Comparison of ENCODE assay signal across 28 mouse cellular contexts in genomic region chr11:64156640-64157039, GRCm38 (mm10).
DNase-seq lines count a peak whose midpoint lies in the region; ATAC-seq and TF ChIP-seq lines count a peak whose summit lies in the region.
"Had no signal": no experiment of that assay in that cellular context is flagged by ENCODE, and none has a peak within 500 bp of the region (broad histone marks: within the 10 kb centered on the region; RNA-seq: fewer than 3 reads in every experiment).

No protein-coding gene starts in this region.

- WGBS in forebrain, embryonic 16.5 days = 41% methylated on average over 7 of the region's 7 CpGs
- 50% methylated on average over 7 of the region's 7 CpGs for WGBS in forebrain, embryonic 15.5 days
- 72% methylated on average over 7 of the region's 7 CpGs for WGBS in kidney, adult 2 months
- 57% methylated on average over 7 of the region's 7 CpGs for WGBS in neural tube, embryonic 13.5 days
- 44% methylated on average over 7 of the region's 7 CpGs for WGBS in neural tube, embryonic 15.5 days

- H3K4me1 ChIP-seq in forebrain, embryonic 16.5 days (replicated peaks; ENCODE audit: control insufficient read depth, insufficient read depth, low read length) = no peaks in the 10 kb centered on the region
- no peaks in the 10 kb centered on the region for H3K4me1 ChIP-seq in forebrain, embryonic 15.5 days
- no peaks in the 10 kb centered on the region for H3K4me1 ChIP-seq in kidney, adult 2 months (ENCODE audit: control insufficient read depth, insufficient read depth, low read length)
- peaks cover 8% of the 10 kb centered on the region; the same call in 1 of the 2 replicates for H3K4me1 ChIP-seq in neural tube, embryonic 13.5 days (replicated peaks)
- no peaks in the 10 kb centered on the region for H3K4me1 ChIP-seq in neural tube, embryonic 15.5 days
- H3K4me1 ChIP-seq: embryonic facial prominence, embryonic 12.5 days; heart, embryonic 10.5 days; heart, embryonic 15.5 days; midbrain, embryonic 13.5 days had no signal

- TF ChIP-seq CTCF in kidney, adult 2 months (conservative IDR thresholded peaks at IDR 0.05; ENCODE audit: insufficient read depth, insufficient read length, low read depth, low read length) = no peak

- H3K27me3 ChIP-seq in forebrain, embryonic 16.5 days (replicated peaks; ENCODE audit: control insufficient read depth, insufficient read depth, low read length) = no peaks in the 10 kb centered on the region
- no peaks in the 10 kb centered on the region for H3K27me3 ChIP-seq in forebrain, embryonic 15.5 days
- no peaks in the 10 kb centered on the region for H3K27me3 ChIP-seq in kidney, adult 2 months (replicated peaks; ENCODE audit: control insufficient read depth, insufficient read depth, low read length)
- H3K27me3 ChIP-seq in neural tube, embryonic 13.5 days = no peaks in the 10 kb centered on the region
- no peaks in the 10 kb centered on the region for H3K27me3 ChIP-seq in neural tube, embryonic 15.5 days (replicated peaks)
- H3K27me3 ChIP-seq: embryonic facial prominence, embryonic 12.5 days; midbrain, embryonic 13.5 days had no signal

- no peak overlapping the region for H3K4me2 ChIP-seq in forebrain, embryonic 16.5 days (ENCODE audit: low read length)
- no peak overlapping the region for H3K4me2 ChIP-seq in forebrain, embryonic 15.5 days (replicated peaks)
- no peak overlapping the region for H3K4me2 ChIP-seq in neural tube, embryonic 13.5 days
- H3K4me2 ChIP-seq in neural tube, embryonic 15.5 days = no peak overlapping the region
- H3K4me2 ChIP-seq: embryonic facial prominence, embryonic 12.5 days; heart, embryonic 15.5 days; hindbrain, embryonic 14.5 days; limb, embryonic 12.5 days; liver, embryonic 11.5 days; midbrain, embryonic 13.5 days had no signal

- no peak overlapping the region for H3K27ac ChIP-seq in forebrain, embryonic 16.5 days (ENCODE audit: low read length)
- no peak overlapping the region for H3K27ac ChIP-seq in forebrain, embryonic 15.5 days (replicated peaks)
- no peak overlapping the region for H3K27ac ChIP-seq in kidney, adult 2 months (ENCODE audit: insufficient read depth, low read depth, low read length)
- no peak overlapping the region for H3K27ac ChIP-seq in neural tube, embryonic 13.5 days (replicated peaks)
- H3K27ac ChIP-seq in neural tube, embryonic 15.5 days (replicated peaks) = no peak overlapping the region
- H3K27ac ChIP-seq: embryonic facial prominence, embryonic 12.5 days; heart, embryonic 10.5 days; heart, embryonic 15.5 days; hindbrain, embryonic 14.5 days; limb, embryonic 12.5 days; macrophage; midbrain, embryonic 13.5 days had no signal

- H3K9me3 ChIP-seq in forebrain, embryonic 16.5 days (ENCODE audit: control insufficient read depth, low read length) = no peaks in the 10 kb centered on the region
- no peaks in the 10 kb centered on the region for H3K9me3 ChIP-seq in forebrain, embryonic 15.5 days
- no peaks in the 10 kb centered on the region for H3K9me3 ChIP-seq in neural tube, embryonic 13.5 days
- H3K9me3 ChIP-seq in neural tube, embryonic 15.5 days (replicated peaks) = no peaks in the 10 kb centered on the region
- H3K9me3 ChIP-seq: embryonic facial prominence, embryonic 12.5 days; heart, embryonic 10.5 days; heart, embryonic 15.5 days; limb, embryonic 12.5 days; midbrain, embryonic 13.5 days had no signal

- no peak overlapping the region for H3K4me3 ChIP-seq in forebrain, embryonic 16.5 days (replicated peaks; ENCODE audit: low read length)
- no peak overlapping the region for H3K4me3 ChIP-seq in forebrain, embryonic 15.5 days
- no peak overlapping the region for H3K4me3 ChIP-seq in kidney, adult 2 months (ENCODE audit: insufficient read depth, low read depth, low read length)
- no peak overlapping the region for H3K4me3 ChIP-seq in neural tube, embryonic 13.5 days
- no peak overlapping the region for H3K4me3 ChIP-seq in neural tube, embryonic 15.5 days (replicated peaks)
- H3K4me3 ChIP-seq: embryonic facial prominence, embryonic 12.5 days; heart, embryonic 10.5 days; heart, embryonic 15.5 days; limb, embryonic 12.5 days; midbrain, embryonic 13.5 days had no signal

- no peak overlapping the region for H3K9ac ChIP-seq in forebrain, embryonic 16.5 days (replicated peaks; ENCODE audit: low read depth, low read length)
- H3K9ac ChIP-seq in forebrain, embryonic 15.5 days (replicated peaks) = no peak overlapping the region
- H3K9ac ChIP-seq in neural tube, embryonic 13.5 days = no peak overlapping the region
- no peak overlapping the region for H3K9ac ChIP-seq in neural tube, embryonic 15.5 days (replicated peaks)
- H3K9ac ChIP-seq: embryonic facial prominence, embryonic 12.5 days; heart, embryonic 15.5 days; hindbrain, embryonic 14.5 days; limb, embryonic 12.5 days; liver, postnatal 0 days; midbrain, embryonic 13.5 days had no signal

- no peak for TF ChIP-seq POLR2A in kidney, adult 2 months (IDR thresholded peaks at IDR 0.05; ENCODE audit: low read depth, low read length)

- peak; percentile 1 for DNase-seq in kidney, adult 2 months
- DNase-seq in kidney, postnatal 36 days = no peak
- DNase-seq in neural tube, embryonic 10.5 days (ENCODE audit: extremely low spot score, low spot score) = no peak
- no peak for DNase-seq in layer of hippocampus, postnatal 10 days (ENCODE audit: low spot score in 2 of 2)
- DNase-seq: adrenal gland, adult 2 months; adrenal gland, postnatal 36 days; cerebellum, adult 8-10 months; cerebellum, postnatal 25 days; gastrocnemius, postnatal 14 days; kidney, adult 8-10 months; kidney, postnatal 10 days; layer of hippocampus, adult 9-11 months; liver, postnatal 0 days had no signal

- no peaks in the 10 kb centered on the region for H3K36me3 ChIP-seq in forebrain, embryonic 16.5 days (ENCODE audit: control insufficient read depth, insufficient read depth)
- no peaks in the 10 kb centered on the region for H3K36me3 ChIP-seq in forebrain, embryonic 15.5 days
- H3K36me3 ChIP-seq in kidney, adult 2 months (ENCODE audit: control insufficient read depth, insufficient read depth, low read length) = no peaks in the 10 kb centered on the region
- no peaks in the 10 kb centered on the region for H3K36me3 ChIP-seq in neural tube, embryonic 13.5 days
- H3K36me3 ChIP-seq in neural tube, embryonic 15.5 days = no peaks in the 10 kb centered on the region
- H3K36me3 ChIP-seq: embryonic facial prominence, embryonic 12.5 days; heart, embryonic 10.5 days; heart, embryonic 15.5 days; limb, embryonic 12.5 days; midbrain, embryonic 13.5 days had no signal

- peak; percentile 66 for ATAC-seq in forebrain, embryonic 16.5 days
- ATAC-seq in forebrain, embryonic 15.5 days (replicated peaks) = no peak; the same call in 1 of the 2 replicates
- peak; percentile 59 for ATAC-seq in neural tube, embryonic 13.5 days (ENCODE audit: low read depth)
- ATAC-seq in neural tube, embryonic 15.5 days (ENCODE audit: low FRiP score) = peak; percentile 59; the same call in 1 of the 2 replicates
- ATAC-seq: activated CD4-positive, CD25-positive, alpha-beta regulatory T cell, adult 4 months; CD4-positive, CD25-positive, alpha-beta regulatory T cell, adult 4 months; liver, postnatal 0 days; lung, postnatal 0 days; midbrain, embryonic 13.5 days had no signal
